Mouse (Mus musculus) lung, postnatal 36 days (tissue): Measurements from ENCODE around the gene Dnajb4.
"Not testable (repeated sequence)": the region's sequence is repeated elsewhere in the genome, so short reads cannot be mapped to it uniquely, and the experiment has no call there.

Source experiments
- DNase-seq: peaks from one replicate; pipeline ENCODE4 v3.0.0; 2022; ENCODE audit warnings: mixed read lengths

Dnajb4 gene

DNA sequence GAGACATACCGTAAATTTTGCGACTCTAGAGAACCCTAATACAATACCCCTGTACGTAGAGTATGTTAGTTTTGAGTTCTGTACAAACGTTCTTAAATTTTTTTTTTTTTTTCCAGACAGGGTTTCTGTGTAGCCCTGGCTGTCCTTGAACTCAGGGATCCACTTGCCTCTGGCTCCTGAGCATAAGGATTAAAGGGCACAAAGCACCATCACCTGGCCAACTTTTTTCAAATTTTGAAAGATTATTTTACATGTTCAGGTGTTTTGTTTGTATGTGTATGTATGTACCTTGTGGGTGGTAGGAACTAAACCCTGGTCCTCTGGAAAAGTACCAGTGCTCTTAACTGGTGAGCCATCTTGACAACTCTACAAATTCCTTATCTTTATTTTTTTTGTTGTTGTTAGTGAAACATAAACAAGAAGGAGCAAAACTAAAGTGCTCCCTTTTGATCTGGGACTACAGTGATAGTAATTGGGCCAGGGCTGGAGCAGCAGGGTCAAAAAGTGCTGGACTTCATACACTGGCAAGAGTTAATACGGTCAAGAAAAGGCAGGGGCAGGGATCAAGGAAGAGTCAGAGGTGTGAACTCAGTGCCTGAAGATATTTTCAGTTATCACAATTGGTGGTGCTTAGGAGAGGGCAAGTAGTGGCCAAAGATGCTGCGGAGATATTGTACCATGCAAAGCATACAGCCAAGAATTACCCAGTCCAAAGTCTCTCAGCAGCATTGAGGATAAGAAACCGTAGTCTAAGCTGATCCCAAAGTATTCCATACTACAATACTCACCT is 1.8 kb downstream of the Dnajb4 start:
- no peak for DNase-seq

DNA sequence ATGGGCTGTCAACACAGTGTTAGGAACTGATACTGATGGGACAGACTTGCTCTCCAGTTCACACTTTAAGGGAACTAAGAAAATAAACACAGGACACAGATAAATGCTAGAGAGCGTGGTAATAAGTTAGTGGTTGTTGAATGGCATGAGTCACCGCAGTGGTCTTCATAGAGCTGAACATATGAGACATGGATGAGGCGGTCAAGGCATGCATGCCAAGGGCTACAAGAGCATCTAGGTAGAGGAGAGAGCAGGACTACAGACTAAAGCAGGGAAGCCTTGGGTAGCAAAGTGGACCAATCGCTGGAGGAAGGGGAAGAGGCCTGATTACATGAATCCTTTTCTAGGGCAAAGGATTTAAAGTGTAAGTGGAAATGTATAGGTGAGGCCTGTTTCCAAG is 2.9 kb downstream of the Dnajb4 start:
- DNase-seq, result no peak

DNA sequence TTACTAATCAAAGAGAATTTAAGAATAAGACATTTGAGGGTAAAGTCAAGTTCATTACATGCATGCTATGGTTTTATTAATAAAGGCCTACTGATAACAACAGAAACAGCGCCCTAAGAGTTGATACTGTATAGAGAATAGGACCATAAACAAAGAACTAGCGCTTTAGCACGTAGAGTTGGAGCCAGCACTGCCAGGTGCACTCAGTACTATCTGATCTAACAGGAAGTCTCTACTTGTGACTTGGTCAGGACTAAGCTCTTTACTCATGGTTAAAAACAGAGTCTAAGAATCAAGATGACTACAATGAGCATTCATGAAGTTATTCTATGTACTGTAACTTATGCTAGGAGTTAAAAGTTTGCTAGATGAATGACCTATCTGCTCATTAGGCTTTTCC is 5.5 kb downstream of the Dnajb4 start:
- no peak for DNase-seq

GRCm38 (mm10) chr3:152203996-152204395 is 6.1 kb downstream of the Dnajb4 start:
- DNase-seq, result no peak

GRCm38 (mm10) chr3:152203411-152203810 is 6.7 kb downstream of the Dnajb4 start:
- DNase-seq, result no peak

DNA sequence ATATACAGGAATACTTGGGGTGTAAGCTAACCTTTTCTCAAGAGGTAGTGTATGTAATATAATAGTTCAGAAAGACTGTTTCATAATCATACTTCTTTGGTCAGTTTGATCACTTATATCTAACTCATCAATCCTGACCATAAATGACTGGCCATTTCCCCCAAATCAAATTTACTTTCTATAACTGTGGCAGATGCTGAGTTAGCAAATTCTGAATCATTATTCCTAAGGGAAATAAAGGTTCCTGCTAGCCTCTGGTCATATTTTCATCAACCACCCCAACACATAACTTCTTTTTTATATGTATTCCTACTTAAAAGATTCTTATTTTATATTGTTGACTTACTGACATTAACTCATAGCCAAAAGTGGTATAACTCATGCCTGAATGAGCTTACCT is 7.2 kb downstream of the Dnajb4 start:
- no peak for DNase-seq

DNA sequence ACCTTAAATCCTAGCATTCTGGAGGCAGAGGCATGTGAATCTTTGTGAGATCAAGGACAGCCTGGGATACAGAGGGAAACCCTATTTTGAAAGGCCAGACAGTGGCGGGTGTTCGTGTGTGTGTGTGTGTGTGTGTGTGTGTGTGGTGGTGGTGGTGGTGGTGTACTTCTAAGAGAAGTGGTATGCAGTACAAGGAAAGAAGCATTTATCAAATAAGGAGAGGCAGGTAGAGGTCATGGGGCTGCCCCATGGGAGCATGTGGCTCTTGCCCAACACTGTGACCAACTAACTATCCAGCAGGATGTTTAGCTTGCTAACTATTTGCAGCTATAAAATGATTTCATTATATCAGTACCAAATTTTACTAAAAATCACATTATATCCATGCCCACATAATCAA is 8.5 kb downstream of the Dnajb4 start:
- no peak for DNase-seq

- DNase-seq, result no peak
Observed at GRCm38 (mm10) chr3:152201181-152201580, 8.9 kb downstream of the Dnajb4 start.

DNA sequence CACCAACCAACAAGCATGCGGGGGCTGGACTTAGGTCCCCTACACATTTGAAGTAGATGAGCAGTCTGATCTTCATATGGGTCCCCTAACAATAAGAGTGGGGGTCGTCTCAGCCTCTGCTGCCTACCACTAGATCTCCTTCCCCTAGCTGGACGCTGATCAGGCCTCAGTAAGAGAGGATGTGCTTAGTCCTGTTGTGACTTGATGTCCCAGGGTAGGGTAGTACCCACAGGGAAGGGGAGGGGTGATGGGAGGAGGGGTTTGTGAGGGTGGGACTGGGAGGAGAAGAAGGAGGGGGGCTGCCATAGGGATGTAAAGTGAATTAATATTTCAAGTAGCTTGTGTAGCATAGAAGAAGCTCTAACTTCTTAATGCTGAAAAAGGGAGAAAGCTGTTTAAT is 11.0 kb downstream of the Dnajb4 start:
- no peak for DNase-seq

DNA sequence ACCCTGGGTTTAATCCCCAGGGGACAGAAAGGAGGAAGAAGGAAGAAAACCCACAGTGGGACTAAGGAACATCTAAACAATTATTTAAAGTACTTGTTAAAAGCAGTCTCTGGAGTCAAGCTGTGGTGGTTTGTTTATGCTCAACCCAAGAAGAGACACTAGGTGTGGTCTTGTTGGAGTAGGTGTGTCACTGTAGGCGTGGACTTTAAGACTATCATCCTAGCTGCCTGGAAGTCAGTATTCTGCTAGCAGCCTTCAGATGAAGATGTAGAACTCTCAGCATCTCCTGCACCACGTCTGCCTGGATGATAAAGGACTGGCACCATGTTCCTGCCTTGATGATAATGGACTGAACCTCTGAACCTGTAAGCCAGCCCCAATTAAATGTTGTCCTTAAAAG is 12.9 kb downstream of the Dnajb4 start:
- DNase-seq, result not testable (repeated sequence)

GRCm38 (mm10) chr3:152193635-152194097 is 16.4 kb downstream of the Dnajb4 start:
- peak; percentile 96 for DNase-seq

DNA sequence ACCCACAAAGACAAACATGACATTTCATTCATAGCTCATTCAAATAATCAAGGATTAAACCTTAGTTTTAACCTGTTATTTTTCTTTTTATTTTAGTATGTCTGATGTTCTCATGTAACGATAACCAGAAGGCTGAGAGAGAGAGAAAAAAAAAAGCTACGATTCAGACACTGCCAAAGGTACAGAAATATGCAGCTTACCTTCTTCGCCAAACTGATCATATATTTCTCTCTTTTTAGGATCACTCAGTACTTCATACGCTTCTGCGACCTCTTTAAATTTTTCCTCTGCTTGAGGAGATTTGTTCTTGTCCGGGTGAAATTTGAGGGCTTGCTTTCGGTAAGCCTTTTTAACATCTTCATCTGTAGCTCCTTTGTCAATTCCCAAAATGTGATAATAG is 16.9 kb downstream of the Dnajb4 start:
- no peak for DNase-seq

DNA sequence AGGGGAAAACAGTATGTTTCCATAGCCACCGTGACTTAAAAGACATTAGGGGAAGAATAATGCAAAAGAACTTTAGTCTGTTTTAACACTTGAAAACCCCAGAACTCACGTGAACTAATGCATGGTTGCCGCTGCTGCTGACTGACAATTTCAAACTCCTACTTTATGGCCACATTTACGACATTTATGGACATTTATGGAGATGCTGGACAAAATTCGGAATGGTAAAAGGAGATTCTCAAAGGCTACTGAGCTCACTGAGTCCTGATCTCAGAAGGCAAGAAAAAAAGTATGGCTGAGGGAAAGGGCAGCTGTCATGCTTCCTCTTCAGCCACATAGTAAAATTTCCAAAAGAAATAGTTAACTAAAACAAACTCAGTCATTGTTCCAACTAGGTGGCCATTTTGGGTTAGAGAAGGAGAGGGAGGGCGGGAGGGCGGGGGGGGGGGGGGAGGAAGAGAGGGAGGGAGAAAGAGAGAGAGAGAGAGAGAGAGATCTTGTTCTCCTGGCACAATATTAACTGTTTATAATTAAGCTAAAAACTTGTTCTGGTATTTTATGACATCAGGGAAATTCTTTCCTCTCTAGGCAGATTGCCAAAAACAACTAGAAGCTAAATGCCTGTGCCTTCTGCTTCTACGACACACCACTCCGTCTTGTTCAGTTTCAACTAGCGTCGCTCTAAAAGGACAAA is 17.7 kb downstream of the Dnajb4 start:
- DNase-seq, result peak; percentile 60

GRCm38 (mm10) chr3:152191791-152192237 is 18.3 kb downstream of the Dnajb4 start:
- peak; percentile 91 for DNase-seq

DNA sequence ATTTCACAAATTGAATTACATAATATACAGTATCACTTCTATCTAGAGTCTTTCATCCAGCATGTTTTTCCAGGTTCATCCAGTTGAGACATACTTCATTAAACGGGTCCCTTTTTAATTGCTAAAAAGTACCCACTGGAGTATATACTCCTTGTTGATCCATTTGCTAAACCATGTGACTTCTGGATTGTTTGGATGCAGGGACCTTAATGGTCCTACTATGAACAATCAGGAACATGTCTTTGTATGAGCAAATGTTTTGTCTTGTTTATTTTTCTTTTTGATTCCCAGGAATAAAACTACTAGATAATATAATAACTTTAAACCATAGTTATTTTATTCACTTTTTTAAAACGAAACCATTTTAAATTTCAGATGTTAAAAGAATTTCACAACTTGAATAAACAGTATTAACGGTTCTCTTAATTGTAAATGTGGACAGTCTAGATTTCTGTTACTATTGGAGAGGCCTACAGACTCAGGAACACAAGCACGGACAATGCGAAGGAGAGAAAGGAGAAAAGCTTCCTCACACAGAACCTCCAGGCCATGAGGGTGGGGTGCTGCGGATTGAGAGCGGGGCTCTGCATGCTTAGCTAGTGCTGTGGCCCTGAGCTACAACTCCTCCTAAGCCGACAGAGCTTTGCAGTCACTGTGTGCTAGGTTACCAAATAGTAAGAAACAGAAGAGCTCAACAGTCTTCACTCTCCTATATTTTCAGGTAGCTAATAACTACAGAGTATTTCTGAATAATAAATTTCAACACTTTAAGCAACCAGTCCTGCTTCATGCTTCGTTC is 19.2 kb downstream of the Dnajb4 start:
- DNase-seq, result no peak

DNA sequence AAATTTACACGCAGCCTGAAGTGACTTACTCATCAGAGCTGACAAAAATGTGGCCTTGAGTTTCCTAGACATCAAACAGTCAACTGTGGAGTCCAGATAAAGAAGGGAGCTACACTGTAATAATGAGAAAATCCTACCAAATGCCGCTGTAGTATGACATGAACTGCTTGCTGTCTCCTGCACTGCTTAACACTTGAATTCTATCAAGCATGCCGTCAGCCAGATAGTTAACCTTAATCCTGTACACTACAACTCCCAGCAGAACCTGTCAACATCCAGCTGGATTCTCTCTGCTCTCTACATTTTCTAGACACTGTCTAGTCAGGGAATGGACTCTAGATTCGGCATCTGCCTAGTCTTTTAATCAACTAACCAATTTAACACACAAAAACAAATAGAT is 20.8 kb downstream of the Dnajb4 start:
- DNase-seq, result peak; percentile 51

- DNase-seq, result no peak
Observed at GRCm38 (mm10) chr3:152186106-152186505, 24.0 kb downstream of the Dnajb4 start.

DNA sequence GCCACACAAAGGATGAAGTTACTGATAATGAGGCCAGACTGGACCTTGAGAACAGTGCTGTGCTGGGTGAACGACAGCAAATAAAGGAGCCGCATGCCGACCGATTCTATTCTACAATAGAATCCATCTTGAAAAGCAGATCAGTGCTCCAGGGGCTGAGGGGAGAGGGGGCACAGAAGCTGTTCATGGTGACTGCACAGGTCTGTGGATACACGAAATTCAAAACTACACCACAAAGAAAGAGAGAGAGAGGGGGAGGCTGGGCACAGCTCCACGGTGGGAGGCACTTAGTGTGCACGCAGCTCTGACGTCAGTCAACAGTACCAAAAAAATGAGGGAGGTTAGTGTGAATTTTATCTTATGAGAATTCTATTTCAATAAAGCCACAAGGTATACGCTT is 26.6 kb downstream of the Dnajb4 start:
- DNase-seq, result no peak

- DNase-seq, result no peak
Observed at GRCm38 (mm10) chr3:152180624-152181023, 29.5 kb downstream of the Dnajb4 start.

DNA sequence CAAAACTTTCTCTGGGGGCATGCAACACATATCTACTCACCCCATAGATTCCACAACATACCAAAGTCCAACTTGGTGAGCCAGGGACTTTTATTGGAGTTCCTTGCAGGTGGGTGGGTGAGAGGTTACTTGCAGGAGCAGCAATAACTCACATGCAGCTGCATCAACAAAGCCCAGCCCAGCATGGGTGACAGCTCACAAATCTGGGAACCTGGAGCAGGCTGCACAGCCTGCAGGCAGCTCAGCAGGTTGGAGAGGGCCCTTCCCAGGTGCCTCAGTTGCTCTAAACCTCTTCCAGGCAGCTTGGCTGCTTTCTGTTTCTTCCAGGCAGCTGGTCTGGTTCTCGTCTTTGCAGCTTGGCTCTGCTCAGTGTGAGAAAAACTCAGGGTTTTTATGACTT is 30.8 kb downstream of the Dnajb4 start:
- DNase-seq, result no peak

- no peak for DNase-seq
Observed at GRCm38 (mm10) chr3:152178816-152179215, 31.3 kb downstream of the Dnajb4 start.

DNA sequence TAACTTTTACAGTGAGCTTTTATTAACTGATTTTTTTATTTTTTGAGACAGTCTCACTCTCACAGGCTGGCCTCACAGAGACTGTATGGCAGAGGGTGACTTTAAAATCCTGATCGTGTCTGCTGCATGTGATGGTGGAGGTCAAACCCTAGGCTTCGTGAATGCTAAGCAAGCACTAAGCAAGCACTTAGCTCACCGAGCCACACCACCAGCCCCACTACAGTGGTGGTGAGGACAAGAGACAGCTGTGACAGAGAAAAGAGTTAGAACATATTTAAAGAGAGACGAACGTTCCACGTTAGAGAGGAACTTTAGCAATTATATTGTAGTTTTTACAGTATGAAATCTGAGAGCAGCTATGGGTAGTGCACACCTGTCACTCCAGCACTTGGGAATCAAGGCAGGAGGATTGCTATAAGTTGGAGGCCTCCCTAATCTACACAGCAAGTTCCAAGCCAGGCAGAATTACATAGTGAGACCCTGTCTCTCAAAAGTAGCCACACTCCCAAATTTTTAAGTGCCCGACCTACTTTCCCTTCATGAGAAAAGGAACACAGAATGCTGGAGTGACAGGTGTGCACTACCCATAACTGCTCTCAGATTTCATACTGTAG is 37.7 kb downstream of the Dnajb4 start:
- peak; percentile 70 for DNase-seq

- no peak for DNase-seq
Observed at GRCm38 (mm10) chr3:152171862-152172261, 38.2 kb downstream of the Dnajb4 start.
